Mouse (Mus musculus): ENCODE data around the gene Slc9a5.

Slc9a5 gene

DNA sequence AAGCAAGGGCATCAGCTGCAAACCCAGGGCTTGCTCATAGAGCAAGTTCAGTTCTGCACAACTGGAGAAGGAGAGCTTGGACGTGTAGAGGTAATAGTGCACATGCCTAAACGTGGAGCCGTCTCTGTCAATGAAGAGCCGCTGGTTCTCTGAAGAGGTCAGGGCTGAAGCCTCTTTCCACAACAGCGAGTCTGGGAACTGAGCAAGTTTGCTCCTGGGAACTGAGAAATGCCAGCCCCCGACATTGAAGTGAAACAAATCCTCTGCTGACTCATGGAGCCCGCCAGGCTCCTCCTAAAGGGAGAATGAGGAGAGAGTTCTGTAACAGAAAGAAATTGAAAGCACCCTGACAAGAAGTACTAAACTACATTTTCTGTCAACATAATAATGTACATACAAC is 59.7 kb downstream of the Slc9a5 start:
- ATAC-seq (ENCODE audit: low TSS enrichment): no peak

DNA sequence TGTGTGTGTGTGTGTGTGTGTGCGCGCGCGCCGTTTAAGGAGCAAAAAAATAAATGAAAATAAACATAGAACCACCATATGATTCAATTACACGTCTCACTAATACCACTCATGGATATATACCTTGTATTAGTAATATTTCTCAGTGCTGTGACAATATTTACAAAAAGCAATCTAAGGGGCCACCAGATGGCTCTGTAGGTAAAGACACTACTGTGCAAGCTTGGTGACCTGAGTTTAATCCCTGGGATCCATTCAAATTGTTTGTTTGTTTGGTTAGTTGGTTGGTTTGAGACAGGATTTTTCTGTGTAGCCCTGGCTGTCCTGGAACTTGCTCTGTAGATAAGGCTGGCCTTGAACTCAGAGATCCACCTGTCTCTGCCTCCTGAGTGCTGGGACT is 61.3 kb downstream of the Slc9a5 start:
- ATAC-seq (ENCODE audit: low TSS enrichment): no peak

DNA sequence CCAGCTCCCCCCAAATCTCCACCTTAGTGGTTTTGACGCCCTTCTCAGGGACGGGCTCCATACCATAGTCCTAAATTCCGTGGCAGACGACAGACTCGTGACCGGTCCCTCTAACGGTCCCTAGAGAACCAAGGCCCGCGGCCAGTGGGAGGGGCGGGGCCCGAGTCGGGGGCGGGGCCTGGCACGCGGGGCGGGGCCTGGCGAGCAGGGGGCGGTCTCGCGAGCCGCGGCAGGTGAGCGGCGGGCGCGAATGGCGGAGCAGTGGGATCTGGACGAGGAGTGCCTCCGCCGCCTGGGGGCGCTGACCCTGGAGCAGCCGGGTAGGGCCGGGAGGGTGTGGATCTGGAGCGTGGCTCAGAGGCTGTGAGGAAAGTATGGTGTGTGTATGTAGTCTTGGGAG is 64.7 kb downstream of the Slc9a5 start, which contains the start of the genes Kctd19 and Lrrc36:
Gene Kctd19, minus strand, starts transcription at position 112 of the 400 bp plus-strand sequence.
Gene Lrrc36, plus strand, starts transcription at position 181 of the 400 bp plus-strand sequence.
- no peak for ATAC-seq (ENCODE audit: low TSS enrichment)

DNA sequence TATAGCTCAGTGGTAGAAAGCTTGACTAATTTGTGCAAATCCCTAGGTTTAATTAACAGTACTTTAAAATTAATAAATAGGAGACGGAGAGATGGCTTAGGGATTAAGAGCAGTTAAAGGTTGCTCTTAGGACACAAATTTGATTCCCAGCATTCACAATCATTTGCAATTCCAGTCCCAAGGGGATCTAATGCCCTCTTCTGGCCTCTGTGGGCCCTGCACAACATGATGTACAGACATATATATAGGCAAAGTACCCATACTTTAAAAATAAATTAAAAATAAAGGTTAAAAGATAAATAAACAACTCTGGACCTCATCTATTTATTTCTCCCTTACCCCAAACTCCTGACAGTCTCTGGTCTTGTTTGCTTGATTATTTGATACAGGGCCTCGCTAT is 70.3 kb downstream of the Slc9a5 start:
- no peak for ATAC-seq (ENCODE audit: low TSS enrichment)

Measured in frontal cortex, adult (tissue).